In the genomic region with DNA sequence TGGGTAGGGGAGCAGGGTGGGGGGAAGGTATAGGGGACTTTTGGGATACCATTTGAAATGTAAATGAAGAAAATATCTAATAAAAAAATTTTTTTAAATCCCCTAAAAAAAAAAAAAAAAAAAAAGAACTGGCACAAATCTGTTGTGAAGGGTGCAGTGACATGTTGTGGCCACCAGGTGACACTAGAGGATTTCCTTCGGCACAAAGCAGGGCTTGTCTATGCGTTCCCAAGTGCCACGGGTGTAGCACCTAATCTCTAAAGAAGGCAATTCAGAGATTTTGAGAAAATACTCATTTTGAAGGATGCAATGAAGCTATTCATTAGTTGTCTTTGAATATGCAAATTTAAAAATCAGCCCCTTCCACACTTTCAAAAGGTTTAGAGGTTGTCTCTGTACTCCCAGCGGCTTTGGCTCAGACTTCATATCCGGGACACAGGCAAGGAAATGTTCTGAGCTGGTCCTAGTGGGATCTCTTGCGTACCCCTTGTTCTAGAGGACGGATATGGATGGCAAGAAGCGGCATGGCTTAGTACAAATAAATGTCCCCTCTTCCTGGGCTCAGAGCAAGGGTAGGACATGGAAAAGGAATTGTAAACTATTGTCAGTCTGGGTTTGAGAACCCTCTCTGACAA, we compare ENCODE assay signal across 8 mouse cellular contexts. TPM values are rescaled to one million over a fixed set of nuclear protein-coding genes. Genes with fewer than 3 reads are reported as not detected.
DNase-seq lines count a peak whose midpoint lies in the region.

No protein-coding gene starts in this region.

- peak; percentile 81 for DNase-seq in CD4-positive, CD25-positive, alpha-beta regulatory T cell, adult 2 months (ENCODE audit: low read depth, low spot score)
- peak; percentile 67 for DNase-seq in R1 (ENCODE audit: low read depth, low spot score)
- DNase-seq in cerebellum, postnatal 4 days (ENCODE audit: low spot score in 2 of 2): peak; percentile 53 to 67
- peak; percentile 22 for DNase-seq in gastrocnemius, postnatal 25 days
- DNase-seq in layer of hippocampus, adult 18-20 months (ENCODE audit: low spot score in 2 of 2): peak; percentile 30 to 83
- peak; percentile 71 for DNase-seq in lung, postnatal 14 days
- DNase-seq in retina, adult 2 months (ENCODE audit: low read depth, low spot score): peak; percentile 20
- DNase-seq in thymus, postnatal 36 days: peak; percentile 32 to 37

RNA-seq across cellular contexts. Expression of a gene that starts 29.8 kb away (rescaled TPM):
- total RNA-seq in gastrocnemius, postnatal 25 days (2021): 10 to 100 TPM; 14.7 to 18.6 TPM
- total RNA-seq in layer of hippocampus, adult 18-20 months (2021): 10 to 100 TPM in 1 of 2 experiments, 1 to 10 TPM in 1; 9.9 to 10.6 TPM

RNA-seq across cellular contexts. Expression of a gene that starts 30.4 kb away (rescaled TPM):
- total RNA-seq in gastrocnemius, postnatal 25 days (2021): 1 to 10 TPM; 1.9 to 2.0 TPM
- total RNA-seq in layer of hippocampus, adult 18-20 months (2021): 1 to 10 TPM; 1.5 TPM

Comparison
In these comparisons a context has a peak if more than half of its experiments do, and no peak if none do; other contexts are left out.
1. Peak in every context shown above with its lines: DNase-seq.
2. DNase-seq: peak in every context shown above with its lines; median percentile 81 in CD4-positive, CD25-positive, alpha-beta regulatory T cell, adult 2 months; 71 in lung, postnatal 14 days; 67 in R1; 60 in cerebellum, postnatal 4 days; 56 in layer of hippocampus, adult 18-20 months; 34 in thymus, postnatal 36 days; 22 in gastrocnemius, postnatal 25 days; 20 in retina, adult 2 months.